Mouse (Mus musculus) neutrophil, adult 59 days (primary cell): ENCODE measurements around the gene Dph5. TPM values are rescaled to one million over a fixed set of nuclear protein-coding genes. Genes with fewer than 3 reads are reported as not detected.

Experiments used
- total RNA-seq, 2 experiments: library from RNA; stranded (reverse); gene quantifications; 1 replicate in 1 of 2; 2 replicates in 1 of 2; pipeline ENCODE4 v1.2.4; 2023

Dph5 gene
- total RNA-seq: 1 to 10 TPM; 3.9 to 7.1 TPM

DNA sequence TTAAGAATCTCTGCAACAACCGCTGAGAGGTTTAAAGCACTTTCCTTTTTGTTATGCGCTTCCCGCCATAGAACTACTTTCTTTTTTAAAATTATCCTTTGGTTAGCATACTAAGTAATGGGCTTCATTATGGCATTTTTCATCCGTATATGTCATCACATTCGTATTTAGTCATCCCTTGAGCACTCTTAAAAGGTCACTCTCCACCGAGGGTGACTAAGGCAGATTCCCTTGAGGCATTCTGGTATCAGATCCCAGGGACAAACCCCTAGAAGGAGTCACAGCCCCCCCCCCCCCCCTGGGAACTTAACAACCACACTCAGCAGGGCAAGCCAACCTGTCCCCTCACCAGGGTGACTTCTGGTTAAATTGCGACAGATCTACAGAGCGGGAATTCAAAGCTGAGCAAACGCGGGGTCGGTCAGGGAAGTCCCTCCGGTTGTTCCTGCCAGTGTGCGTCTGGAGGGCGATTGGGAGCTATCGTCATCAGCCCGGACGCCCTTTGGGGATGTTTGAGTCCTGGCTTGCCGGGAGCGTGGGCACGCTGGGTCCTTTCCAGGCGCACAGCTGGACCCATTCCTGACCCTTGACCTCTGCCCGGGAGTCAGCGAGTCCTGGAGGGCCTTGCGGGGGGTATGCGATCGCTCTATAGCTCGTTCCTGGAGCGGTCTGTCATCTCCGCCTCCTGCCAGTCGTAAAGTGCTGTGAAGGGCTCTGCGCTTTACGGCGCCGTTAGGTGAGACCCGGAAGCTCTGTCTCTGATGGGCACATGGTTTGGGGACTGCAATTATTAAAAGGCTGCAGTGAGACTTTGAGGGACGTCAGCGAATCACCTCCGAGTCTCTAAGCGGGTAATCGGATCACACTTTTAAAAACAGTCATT is at the start of gene Dph5:
TSS of gene Dph5 (plus strand) at position 411 of the 883 bp plus-strand sequence.

Other genes with a start within 250 kb of the Dph5 start
- 1 to 10 TPM; 4.1 to 4.5 TPM for gene S1pr1, start 172.8 kb upstream of the Dph5 start, total RNA-seq
- 10 to 100 TPM; 24.5 to 30.1 TPM for gene Slc30a7, start 119.6 kb downstream of the Dph5 start, total RNA-seq
- gene Extl2, start 119.6 kb downstream of the Dph5 start, total RNA-seq: 1 to 10 TPM; 7.4 to 9.0 TPM
- 10 to 100 TPM; 26.5 to 33.9 TPM for gene Vcam1, start 241.9 kb downstream of the Dph5 start, total RNA-seq